In genomic region chrX:6171718-6172117, GRCm38 (mm10) we compare ENCODE assay signal across 8 mouse cellular contexts. TPM values are rescaled to one million over a fixed set of nuclear protein-coding genes. Genes with fewer than 3 reads are reported as not detected.
A peak's percentile ranks its signal among the peaks of the same experiment; 100 is the strongest.
DNase-seq lines count a peak whose midpoint lies in the region; ATAC-seq and TF ChIP-seq lines count a peak whose summit lies in the region.

No protein-coding gene starts in this region.

- H3K36me3 ChIP-seq in lung, embryonic 14.5 days (ENCODE audit: insufficient read depth), result no peaks in the 10 kb centered on the region
- H3K36me3 ChIP-seq in intestine, embryonic 15.5 days, result no peaks in the 10 kb centered on the region
- no peaks in the 10 kb centered on the region for H3K36me3 ChIP-seq in liver, embryonic 12.5 days

- H3K4me1 ChIP-seq in cerebellum, adult 2 months (ENCODE audit: control insufficient read depth, insufficient read depth, low read length), result no peaks in the 10 kb centered on the region
- no peaks in the 10 kb centered on the region for H3K4me1 ChIP-seq in lung, embryonic 14.5 days (ENCODE audit: insufficient read depth)
- H3K4me1 ChIP-seq in intestine, embryonic 15.5 days (replicated peaks), result no peaks in the 10 kb centered on the region
- H3K4me1 ChIP-seq in liver, embryonic 12.5 days, result no peaks in the 10 kb centered on the region

- H3K27me3 ChIP-seq in cerebellum, adult 2 months (ENCODE audit: control insufficient read depth, insufficient read depth, low read length), result no peaks in the 10 kb centered on the region
- no peaks in the 10 kb centered on the region for H3K27me3 ChIP-seq in lung, embryonic 14.5 days (ENCODE audit: insufficient read depth, low read length)
- H3K27me3 ChIP-seq in intestine, embryonic 15.5 days (replicated peaks), result no peaks in the 10 kb centered on the region
- H3K27me3 ChIP-seq in liver, embryonic 12.5 days (replicated peaks), result peaks cover 10% of the 10 kb centered on the region; the same call in 1 of the 2 replicates

- peak overlapping the region; percentile 74 for H3K4me3 ChIP-seq in cerebellum, adult 2 months (replicated peaks; ENCODE audit: insufficient read depth, low read depth, low read length)
- H3K4me3 ChIP-seq in lung, embryonic 14.5 days (ENCODE audit: low read depth, low read length), result peak overlapping the region; percentile 16
- 0 out of 2 replicates have a peak overlapping the region, but pooled peaks have one; percentile 19 for H3K4me3 ChIP-seq in intestine, embryonic 15.5 days (replicated peaks)
- H3K4me3 ChIP-seq in liver, embryonic 12.5 days, result no peak overlapping the region

- H3K9me3 ChIP-seq in lung, embryonic 14.5 days (ENCODE audit: low read depth, low read length), result no peaks in the 10 kb centered on the region
- no peaks in the 10 kb centered on the region for H3K9me3 ChIP-seq in intestine, embryonic 15.5 days
- H3K9me3 ChIP-seq in liver, embryonic 12.5 days (replicated peaks), result no peaks in the 10 kb centered on the region

- H3K9ac ChIP-seq in lung, embryonic 14.5 days, result no peak overlapping the region
- H3K9ac ChIP-seq in intestine, embryonic 15.5 days, result no peak overlapping the region
- no peak overlapping the region for H3K9ac ChIP-seq in liver, embryonic 12.5 days

- H3K27ac ChIP-seq in cerebellum, adult 2 months (ENCODE audit: insufficient read depth, low read length), result no peak overlapping the region
- H3K27ac ChIP-seq in lung, embryonic 14.5 days (ENCODE audit: low read depth), result no peak overlapping the region
- no peak overlapping the region for H3K27ac ChIP-seq in intestine, embryonic 15.5 days
- no peak overlapping the region for H3K27ac ChIP-seq in liver, embryonic 12.5 days

- DNase-seq in cerebellum, adult 2 months, result no peak
- DNase-seq in cerebellum, adult 9-10 months, result no peak
- DNase-seq in lung, embryonic 14.5 days, result peak; percentile 1
- DNase-seq in lung, postnatal 10 days, result no peak
- DNase-seq in retina, embryonic 14.5 days (ENCODE audit: low spot score), result peak; percentile 3
- DNase-seq in lung, postnatal 14 days, result no peak

- no peak for ATAC-seq in lung, embryonic 14.5 days (ENCODE audit: insufficient read depth)
- ATAC-seq in intestine, embryonic 15.5 days, result no peak
- ATAC-seq in liver, embryonic 12.5 days, result no peak

- WGBS in cerebellum, adult 2 months, result 15% methylated on average over 12 of the region's 12 CpGs
- 13% methylated on average over 11 of the region's 12 CpGs for WGBS in lung, embryonic 14.5 days
- 23% methylated on average over 12 of the region's 12 CpGs for WGBS in intestine, embryonic 15.5 days
- WGBS in liver, embryonic 12.5 days (ENCODE audit: insufficient replicate concordance), result 11% methylated on average over 12 of the region's 12 CpGs

- TF ChIP-seq CTCF in cerebellum, adult 2 months (IDR thresholded peaks at IDR 0.05; ENCODE audit: borderline replicate concordance, insufficient read depth, low read depth, low read length), result no peak
- TF ChIP-seq CTCF in lung, embryonic 14.5 days (IDR thresholded peaks at IDR 0.05; ENCODE audit: low read depth), result no peak

- peak overlapping the region; percentile 48 for H3K4me2 ChIP-seq in lung, embryonic 14.5 days
- peak overlapping the region; percentile 49 for H3K4me2 ChIP-seq in intestine, embryonic 15.5 days (replicated peaks)
- no peak overlapping the region for H3K4me2 ChIP-seq in liver, embryonic 12.5 days

- no peak for TF ChIP-seq POLR2A in cerebellum, adult 2 months (IDR thresholded peaks at IDR 0.05; ENCODE audit: borderline replicate concordance, insufficient read depth, low read length)

RNA-seq across cellular contexts. Expression of gene Nudt10, which starts 1.1 kb away (rescaled TPM):
- polyA plus RNA-seq in cerebellum, adult 2 months (2012; rRNA removed), result 14.9 and 17.8 TPM in 2 replicates
- 4.4 and 4.9 TPM in 2 replicates for polyA plus RNA-seq in lung, embryonic 14.5 days (2014; fragmentation: Nextera tagmentation; extraction: Ambion mirVana)
- polyA plus RNA-seq in intestine, embryonic 15.5 days (2015; fragmentation: Nextera tagmentation; extraction: Ambion mirVana), result 4.4 and 4.8 TPM in 2 replicates
- polyA plus RNA-seq in liver, embryonic 12.5 days (2016; fragmentation: Nextera tagmentation; extraction: Ambion mirVana), result 0.68 and 0.75 TPM in 2 replicates

Comparison
In these comparisons a context has a peak if more than half of its experiments do, and no peak if none do; other contexts are left out.
1. DNase-seq: peak in lung, embryonic 14.5 days (single experiment) and retina, embryonic 14.5 days (single experiment); none in cerebellum, adult 2 months (0 of 2), cerebellum, adult 9-10 months (single experiment), lung, postnatal 10 days (single experiment) and lung, postnatal 14 days (single experiment).